Mouse (Mus musculus) adipocyte (in vitro differentiated cells): ENCODE data around the gene Twnk.

Experiments
- DNase-seq: peaks from one replicate; pipeline ENCODE4 v3.0.0-alpha.2; 2016; ENCODE audit warnings: low spot score

Twnk gene

DNA sequence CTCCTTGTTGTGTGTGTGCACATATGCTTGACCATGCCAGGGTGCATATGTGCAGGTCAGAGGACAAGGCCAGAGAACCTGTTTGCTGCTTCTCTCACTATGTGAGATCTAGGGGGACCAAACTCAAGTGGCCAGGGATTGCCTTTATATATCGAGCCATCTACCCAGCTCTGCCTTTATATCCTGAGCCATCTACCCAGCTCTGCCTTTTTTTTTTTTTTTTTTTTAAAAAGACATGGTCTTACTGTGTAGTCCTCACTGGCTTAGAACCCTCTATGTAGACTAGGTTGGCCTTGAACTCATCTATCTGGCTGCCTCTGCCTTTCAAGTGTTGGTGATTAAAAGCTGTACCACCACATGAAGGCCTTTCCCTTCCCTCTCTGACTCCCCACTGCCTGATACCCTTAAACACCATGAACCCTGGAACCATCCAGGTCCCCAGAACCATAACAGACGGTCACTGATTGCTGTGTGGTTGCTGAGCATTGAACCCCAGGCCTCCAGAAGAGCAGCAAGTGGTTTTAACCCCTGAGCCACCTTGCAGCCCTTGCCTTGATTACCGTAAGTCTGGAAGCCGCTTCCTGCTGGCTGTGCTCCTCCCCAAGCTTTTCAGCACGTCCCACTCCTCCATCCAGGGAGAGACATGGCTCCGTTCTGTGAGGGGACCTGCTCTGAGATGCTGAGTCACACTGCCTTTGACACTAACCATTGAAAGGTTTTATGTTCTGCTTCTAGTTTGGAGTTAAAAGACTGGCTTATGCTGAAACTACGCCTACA lies 1.5 kb upstream of the Twnk start:
- no peak for DNase-seq

DNA sequence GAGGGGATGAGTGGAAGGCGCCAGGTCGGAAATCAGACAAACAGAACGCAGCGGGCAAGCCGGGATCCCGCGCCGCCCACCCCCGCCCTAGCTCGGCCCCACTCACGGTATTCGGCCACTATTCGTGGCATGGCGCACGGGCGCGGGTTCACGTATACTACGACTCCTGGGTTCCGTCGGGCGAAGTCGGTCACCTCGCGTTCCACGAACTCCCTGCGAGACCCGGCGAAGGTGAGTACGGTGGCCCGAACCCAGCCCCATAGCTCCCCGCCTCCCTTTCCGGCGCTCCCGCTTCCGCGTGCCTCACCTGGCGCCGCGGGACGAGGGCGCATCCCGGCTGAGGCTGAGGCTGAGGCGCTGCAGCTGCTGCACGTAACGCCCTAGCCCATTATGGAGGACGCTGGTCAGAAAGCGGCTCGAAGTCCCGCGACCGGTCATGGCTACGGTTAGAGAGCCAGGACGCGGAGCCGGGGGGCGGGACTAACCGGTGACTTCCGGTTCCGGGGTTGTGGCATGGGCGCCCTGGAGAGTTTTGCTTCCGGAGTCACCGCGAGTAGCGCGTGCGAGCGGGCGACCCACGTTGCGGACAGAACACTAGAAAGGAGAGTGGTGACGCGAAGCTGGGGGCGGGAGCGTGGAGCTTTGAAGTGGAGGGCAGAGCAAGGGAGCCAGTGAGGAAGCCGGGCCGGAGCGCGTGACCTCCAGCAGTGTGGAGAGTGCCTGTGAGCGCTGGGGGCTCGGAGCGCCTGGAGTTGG lies 672 bp downstream of the Twnk start, which contains the start of gene Mrpl43:
Mrpl43 (minus strand) TSS at position 486 of the 756 bp plus-strand sequence.
- peak; percentile 94 for DNase-seq

DNA sequence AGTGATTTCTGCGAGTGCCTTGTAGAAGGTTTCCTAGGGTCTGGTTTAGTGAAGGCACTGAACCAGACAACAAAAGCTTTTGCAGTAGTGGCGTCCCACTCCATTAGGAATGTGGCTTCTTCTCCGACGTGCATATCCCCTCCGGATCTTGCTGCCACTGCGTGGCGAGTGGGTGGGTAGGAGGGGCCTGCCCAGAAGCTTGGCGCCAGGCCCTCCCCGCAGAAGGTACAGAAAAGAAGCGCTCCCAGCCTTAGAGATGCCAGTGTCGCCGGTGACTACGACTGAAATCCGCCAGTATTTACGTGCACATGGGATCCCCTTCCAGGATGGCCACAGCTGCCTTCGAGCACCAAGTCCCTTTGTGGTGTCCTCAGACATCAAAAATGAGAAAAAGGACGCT lies 1.6 kb downstream of the Twnk start:
- no peak for DNase-seq

DNA sequence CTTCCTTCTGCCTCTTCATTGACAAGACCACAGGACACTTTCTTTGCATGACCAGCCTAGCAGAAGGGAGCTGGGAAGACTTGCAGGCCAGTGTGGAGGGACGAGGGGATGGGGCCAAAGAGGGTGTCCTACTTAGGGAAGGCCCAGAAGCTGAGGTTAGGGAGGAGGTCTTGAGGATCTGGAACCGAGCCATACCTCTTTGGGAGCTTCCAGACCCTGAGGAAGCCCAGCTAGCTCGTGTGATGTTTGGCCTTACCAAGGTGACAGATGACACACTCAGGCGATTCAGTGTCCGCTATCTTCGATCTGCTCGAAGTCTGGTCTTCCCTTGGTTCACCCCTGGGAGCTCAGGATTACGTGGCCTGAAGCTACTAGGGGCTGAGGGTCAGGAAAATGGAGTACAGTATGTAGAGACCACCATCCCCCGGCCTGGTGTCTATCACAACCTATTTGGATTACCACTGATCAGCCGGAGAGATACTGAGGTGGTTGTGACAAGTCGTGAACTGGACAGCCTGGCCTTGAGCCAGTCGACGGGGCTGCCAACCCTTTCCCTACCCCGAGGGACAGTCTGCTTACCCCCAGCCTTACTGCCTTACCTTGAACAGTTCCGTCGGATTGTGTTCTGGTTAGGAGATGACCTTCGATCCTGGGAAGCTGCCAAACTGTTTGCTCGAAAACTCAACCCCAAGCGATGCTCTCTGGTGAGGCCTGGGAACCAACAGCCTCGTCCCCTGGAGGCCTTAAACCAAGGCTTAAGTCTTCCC lies 2.1 kb downstream of the Twnk start:
- no peak for DNase-seq

DNA sequence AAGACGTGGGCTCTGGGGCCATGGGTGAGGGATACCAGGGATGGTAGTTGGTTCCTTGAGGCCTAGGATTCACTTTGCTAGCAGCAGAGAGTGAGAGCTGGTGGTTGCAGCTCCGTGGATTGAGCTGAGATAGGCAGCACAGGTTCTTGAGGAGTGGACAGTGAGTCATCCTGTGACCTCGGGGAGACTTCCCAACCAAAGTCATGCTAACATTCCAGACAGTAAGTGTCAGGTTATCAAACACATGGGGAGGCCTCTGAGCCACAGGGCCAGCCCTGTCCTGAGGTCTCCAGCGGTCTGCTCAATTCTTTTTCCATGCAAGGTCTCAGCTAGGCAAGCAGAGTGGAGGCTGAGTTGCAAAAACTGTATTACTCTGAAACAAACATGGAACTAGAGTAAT lies 5.2 kb downstream of the Twnk start:
- no peak for DNase-seq

DNA sequence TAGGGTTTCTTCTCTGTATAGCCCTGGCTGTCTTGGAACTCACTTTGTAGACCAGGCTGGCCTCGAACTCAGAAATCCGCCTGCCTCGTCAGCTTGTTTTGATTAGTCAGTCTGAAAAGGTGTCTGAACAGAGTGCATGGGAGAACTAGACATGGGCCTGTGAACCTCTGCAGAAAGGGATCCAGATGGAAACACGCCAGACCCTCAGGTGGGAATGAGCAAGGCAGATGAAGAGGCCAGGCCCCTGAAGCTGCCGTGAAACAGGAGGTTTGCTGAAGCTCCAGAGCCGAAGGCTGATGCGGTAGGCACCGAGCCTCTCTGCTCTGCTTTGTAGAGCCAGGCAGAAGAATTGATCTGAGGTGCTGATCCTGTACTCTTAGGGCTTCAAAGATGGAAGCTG lies 6.8 kb downstream of the Twnk start:
- no peak for DNase-seq

DNA sequence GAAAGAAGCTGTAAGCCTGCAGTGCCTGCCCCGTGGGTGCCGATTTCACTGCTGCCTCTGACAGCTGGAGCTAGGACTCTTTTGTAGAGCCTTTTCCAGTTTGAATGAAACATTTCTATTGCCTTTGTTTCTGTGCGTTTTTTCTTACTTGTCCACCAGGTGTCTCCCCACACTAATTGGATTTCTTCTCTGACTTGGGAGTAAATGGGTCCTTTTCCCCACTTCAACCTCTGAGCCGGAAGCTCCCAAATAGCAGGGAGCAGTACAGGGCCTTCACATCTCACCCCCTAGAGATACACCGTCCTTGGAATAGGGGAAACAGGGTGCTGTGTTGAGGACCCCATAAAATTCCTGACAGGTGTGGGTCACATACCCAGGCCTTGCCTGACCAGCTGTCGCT lies 7.2 kb downstream of the Twnk start:
- DNase-seq, result peak; percentile 82

DNA sequence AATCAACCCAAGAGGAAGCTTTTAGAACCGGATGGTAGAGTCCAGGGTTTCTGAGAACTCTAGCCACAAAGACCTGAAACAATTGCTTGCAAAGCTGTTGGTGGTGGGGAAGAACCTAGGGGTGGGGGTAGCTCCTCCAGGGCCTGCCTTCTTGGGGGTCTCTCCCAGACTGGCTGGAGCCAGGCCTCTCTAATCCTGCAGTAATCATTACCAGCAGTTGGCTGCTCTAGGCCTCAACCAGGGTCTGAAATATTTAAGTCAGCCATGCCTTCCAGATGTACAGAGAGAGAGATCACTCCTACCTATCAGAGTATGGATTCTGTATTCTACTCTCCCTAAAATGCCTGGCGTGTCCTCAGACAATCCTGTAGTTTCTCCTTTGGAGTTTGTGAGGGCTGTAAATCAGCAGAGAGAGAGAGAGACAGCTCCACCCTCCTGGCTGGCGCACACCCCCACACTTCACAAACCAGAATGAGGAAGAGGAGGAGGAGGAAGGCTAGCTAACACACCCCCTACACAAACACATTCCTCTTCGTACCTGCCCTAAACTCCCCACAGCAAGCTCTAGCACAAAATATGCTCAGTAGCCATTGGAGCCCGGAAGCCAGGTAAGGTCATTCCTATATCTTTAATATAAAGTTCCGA lies 8.2 kb downstream of the Twnk start:
- peak; percentile 11 for DNase-seq

DNA sequence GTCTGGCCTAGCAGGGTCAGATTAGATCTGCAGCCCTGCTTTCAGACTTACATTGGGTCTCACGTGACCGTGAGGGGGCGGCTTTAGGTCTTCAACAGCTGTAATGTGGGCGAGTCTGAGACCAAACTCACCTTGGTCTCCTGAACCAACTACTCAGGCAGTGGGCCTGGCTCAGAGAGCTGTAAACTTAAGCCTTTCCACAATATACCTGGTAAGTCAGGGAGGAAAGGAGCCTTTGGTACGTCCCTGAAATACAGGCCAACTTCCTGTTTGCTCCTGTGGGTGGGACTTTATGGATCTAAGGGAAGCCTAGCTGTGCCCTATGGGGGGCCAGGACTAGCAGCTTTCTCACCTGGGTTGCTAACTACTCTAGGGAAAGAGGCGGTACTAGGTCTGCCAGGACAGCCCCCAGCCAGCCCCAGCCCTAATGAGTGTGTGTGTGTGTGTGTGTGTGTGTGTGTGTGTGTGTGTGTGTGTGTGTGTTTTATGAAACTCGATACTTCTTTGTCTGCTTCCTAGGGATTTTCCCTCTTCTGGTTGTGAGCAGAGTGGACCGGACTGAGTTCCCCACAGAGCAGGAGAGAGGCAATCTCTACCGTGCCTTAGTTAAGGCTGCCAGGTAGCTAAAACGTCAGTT lies 9.0 kb downstream of the Twnk start, which contains the start of gene Lzts2:
Lzts2 (plus strand) TSS at position 80 of the 637 bp plus-strand sequence.
- DNase-seq, result no peak

DNA sequence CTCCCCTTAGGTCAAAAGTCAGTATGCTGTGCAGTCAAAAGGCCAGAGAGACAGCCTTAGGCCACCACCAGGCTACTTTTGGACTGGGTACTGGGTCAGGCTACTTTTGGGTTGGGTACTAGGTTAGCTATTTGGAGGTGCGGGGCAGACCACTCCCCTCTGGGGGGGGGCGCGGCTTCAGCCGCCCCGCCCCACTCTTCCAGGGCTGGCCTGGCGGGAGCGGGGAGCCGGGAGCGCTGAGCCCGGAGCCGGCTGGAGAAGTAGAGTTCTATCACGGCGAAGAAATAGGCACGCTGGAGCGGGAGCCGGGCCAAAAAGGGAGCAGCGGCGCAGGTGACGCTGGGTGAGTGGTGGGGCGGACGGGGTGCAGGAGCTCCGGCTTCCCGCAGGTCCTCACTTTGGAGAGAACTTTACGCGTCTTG lies 9.5 kb downstream of the Twnk start:
- peak; percentile 82 for DNase-seq

DNA sequence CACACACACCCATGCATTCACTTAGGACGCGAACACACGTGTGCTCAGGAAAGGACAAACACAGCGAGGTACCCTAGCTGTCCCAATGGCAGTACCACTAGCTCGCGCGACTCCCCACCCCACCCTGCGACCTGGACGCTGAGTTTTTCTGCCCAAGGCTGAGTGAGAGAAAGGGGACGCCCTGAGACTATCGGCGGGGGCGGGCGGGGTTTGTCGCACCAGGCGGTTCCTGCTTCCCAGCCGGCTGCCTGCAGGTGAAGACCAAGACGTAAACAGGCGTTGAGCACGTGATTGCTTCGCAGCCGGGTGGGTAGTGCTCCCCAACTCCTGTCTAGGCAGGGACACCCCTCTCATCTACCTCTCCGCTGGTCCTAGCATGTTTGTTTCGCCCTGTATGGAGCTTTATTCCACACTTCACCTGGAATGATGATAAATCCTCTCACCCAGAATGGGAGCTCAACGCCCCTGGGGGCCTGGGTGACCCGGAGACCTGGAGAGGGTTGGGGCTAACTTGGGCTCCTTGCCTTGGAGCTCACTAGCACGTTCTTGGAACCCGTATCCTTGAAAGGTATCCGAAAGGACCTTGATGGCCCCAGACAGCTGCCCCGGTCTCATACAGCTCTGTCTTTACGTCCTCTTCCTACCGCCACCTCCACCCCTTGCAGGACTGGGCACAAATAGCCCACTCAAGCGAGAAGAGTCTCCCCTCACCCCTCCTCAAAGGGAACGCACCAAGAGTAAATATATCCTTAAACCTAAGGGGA lies 10.2 kb downstream of the Twnk start:
- DNase-seq, result peak; percentile 64

DNA sequence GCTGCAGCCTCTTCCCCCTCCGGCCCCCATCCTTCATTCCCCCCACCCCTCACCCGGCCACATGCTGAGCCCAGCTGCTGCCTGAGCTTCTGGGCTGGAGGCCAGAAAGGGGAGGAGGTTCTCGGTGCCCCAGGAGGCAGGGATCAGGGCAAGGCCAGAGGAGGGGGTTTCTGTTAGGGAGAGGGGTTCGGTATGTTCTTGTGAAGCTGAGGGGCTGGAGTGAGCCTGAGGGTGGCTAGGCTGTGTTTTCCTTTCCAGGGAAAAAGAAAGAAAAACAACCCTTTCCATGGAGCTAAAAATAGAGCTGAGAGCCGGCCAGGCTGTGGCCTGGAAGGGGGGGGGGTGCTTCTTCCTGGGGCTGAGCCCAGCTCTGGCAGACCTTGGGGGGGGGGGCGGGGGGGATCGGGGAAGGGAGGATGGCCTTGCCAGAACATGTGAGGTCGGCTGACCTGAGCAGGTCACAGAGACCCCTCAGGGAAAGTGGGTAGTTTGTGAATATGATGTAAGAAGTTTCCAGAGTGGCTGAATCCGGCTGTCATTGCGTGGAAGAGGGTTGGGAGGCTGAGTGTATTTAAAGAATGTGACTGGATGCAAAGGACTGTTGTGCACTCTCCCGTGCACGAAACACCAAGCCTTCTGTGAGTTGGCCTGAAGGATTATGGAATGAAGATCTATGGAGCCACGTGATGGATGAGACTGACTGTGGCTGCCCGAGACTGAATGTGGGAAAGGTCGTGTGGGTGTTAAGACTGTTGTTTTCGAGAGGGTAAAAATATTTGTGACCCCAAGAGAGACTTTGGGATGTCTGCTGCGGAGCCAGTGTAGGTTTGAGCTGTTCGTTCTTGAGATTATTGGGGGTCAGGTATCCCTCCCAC lies 11.1 kb downstream of the Twnk start:
- peak; percentile 97 for DNase-seq

DNA sequence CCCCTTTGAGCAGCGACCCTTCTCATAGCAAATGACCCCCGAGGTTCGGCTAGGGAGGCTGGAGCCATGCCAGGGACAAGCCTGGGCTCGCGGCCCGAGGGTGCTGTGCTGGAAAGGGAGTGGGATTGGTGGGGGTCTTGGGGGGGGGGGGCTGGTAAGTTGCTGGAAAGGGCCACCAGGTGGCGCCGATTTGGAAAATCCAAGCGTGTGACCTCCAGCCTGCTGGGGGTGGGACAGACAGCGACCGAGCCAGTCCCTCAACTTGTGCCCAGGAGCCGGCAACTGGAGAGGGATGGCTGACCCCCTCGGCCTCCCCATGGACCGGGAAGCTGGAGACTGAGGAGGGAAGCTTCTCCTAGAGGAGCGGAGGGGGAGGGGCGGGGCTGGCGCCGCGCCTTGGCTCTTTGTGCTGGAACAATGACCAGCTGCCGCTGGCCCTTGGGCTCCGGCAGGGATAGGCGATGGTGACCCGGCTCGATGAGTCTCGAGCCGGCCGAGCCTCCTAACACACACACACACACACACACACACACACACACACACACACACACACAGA lies 11.8 kb downstream of the Twnk start:
- DNase-seq, result peak; percentile 92

DNA sequence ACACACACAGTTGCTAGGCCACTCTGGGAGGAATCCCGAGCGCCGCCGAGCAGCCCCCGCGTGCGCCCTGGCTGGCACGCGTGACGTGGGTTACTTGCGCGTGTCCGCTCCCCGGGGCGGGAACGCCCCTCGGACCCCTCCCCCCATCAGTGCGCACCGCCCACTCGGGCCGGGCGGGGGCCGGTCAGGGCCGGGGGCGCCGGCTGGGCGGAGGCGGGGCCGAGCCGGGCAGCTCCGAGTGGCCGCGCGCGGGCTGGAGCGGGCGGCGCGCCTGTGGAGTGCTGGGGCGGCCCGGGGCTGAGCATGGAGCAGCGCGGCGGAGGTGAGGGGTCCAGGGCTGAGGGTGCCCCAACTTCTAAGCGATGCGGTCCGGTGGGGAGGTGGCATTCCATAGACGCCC lies 12.4 kb downstream of the Twnk start:
- DNase-seq, result peak; percentile 83

DNA sequence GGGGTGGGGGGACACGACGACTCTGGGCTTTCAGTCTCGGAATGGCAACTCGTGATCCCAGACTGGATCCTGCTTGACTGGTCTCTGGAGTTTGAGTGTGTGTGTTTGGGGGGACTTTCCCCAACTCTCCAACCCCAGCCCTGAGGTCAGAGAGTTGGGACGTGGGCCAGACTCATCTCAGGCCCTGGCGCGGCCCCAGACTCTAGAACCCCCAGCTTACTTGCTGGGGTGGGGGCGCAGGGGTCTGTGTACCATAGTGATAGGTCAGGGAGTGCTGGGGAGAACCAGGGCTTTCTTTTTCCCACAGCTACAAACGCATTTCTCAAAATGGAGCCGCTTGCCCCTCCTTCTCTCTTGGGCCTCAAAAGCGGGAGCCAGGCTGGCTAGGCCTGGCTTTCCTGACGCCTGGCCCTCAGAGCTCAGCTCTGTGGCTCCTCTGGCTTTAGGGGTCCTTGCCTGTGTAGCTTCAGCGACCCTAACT lies 12.9 kb downstream of the Twnk start:
- peak; percentile 70 for DNase-seq

DNA sequence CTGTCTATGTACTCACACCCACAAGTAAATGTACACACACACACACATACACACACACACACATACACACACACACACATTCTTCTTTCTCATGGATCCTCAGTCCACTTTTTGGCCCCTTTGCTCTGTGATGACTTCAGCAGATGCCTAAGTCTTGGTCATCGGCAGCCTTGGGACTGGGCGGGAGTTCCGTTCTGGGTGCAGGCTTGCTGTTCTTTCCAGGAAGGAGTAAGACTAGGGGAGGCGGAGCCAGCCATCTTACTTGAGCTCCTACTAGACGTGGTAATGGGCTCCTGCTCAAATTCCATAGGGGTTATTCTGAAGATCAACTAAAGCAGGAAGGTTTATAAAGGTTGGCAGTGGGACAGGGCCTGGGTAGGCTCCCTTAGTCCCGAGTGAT lies 14.9 kb downstream of the Twnk start:
- DNase-seq, result peak; percentile 76

DNA sequence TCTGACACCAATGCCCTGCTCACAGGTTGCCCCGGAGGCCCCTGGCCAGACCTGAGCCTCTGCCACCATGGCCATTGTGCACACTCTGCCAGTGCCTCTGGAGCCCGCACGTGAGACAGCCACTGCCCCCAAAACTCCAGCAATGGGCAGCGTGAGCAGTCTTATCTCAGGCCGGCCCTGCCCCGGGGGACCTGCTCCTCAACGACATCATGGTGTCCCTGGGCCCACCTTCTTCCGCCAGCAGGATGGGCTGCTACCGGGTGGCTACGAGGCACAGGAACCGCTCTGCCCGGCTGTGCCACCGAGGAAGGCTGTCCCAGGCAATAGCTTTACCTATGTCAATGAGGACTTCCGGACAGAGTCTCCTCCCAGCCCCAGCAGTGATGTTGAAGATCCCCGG lies 15.9 kb downstream of the Twnk start:
- DNase-seq, result no peak

DNA sequence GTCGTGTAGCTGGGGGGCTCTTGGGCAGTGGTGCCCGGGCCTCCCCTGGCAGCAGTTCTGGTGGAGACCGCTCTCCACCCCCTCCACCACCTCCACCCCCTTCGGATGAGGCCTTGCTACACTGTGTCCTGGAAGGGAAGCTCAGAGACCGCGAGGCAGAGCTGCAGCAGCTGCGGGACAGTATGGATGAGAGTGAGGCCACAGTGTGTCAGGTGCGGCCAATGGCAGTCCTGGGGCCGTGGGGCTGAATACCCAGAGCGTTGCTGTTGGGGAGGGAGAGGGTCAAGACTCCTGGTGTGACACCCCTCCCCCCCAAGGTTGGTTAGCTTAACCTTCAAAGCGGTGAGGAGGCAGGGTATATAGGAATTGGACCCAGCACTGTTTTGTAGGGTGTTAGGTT lies 18.5 kb downstream of the Twnk start:
- DNase-seq, result no peak

DNA sequence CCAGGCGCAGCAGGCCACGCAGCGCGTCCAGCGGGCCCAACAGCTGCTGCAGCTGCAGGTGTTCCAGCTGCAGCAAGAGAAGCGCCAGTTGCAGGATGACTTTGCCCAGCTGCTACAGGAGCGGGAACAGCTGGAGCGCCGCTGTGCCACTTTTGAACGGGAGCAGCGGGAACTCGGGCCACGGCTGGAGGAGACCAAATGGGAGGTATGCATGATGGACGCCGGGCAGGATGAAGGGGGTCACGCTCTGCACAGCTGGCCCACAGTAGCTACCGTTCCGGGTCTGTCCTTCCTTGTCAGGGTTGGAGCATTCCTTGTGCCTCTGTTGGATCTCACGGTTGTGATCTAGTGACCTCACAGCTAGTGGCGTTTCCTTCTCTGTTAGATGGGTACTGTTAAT lies 19.3 kb downstream of the Twnk start:
- DNase-seq, result no peak
